Mouse (Mus musculus) gastrocnemius, postnatal 4 days (tissue): ENCODE measurements around the gene Chrm3. TPM values are rescaled to one million over a fixed set of nuclear protein-coding genes. Genes with fewer than 3 reads are reported as not detected.
A peak's percentile ranks its signal among the peaks of the same experiment; 100 is the strongest.

Experiments used
- DNase-seq, 2 experiments: peaks; one replicate each; pipeline ENCODE4 v3.0.0; 2021 to 2022; ENCODE audit warnings: low spot score in 2 of 2, mixed read lengths in 2 of 2
- total RNA-seq, 2 experiments: library from RNA; stranded (reverse); gene quantifications; 2 replicates each; pipeline ENCODE4 v1.2.3; 2021

Chrm3 gene
- total RNA-seq, 2 experiments from 2014 or later, result 1.5 to 1.6 TPM

DNA sequence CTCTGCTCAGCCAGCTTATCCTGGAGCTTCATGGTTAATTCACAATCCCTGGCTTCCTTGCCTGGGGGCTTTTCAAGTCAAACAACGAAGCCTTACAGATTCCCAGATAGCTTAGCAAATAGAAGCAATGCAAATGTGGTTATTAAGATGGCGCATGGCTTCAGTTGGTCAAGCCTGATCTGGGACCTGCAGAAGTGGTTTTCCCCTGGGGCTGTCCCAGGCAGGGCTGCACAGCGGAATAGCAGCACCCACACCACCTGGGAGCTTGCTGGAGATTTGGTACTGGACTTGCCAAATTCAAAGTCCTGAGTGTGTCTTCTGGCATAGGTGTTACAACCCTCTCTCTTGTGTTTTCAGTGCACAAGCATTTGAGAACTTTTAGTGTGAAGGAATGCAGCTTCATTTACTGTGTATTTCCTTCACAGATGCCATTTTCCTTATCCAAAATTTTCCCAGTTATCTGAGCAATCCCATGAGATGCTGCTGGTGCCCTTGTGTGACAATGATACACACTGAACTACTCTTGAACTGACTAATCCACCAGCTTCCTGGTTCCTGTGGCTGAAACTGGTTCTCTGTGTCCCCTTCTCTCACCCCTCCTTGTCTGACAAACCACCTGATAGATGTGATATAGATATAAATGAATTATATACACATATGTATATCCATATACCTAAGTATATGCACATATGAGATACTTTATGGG lies 461.8 kb downstream of the Chrm3 start:
- no peak for DNase-seq

DNA sequence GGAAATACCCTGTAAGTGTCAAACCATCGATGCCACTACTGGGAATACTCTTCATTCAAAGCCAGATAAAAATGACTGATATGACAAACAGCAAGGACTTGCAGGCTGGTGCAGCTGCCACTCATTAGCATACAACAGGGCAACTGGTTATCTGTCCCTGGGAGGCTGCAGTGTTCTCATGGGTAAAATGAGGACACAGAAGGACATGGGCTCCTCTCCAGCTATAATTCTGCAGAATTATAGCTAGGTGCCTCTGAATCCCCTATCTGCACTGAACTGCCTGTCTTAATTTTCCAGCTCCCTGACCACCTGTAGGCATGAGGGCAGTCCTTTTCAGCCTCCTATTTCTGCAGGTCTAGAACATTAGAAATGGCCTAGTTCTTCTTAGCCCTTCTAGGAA lies 463.4 kb downstream of the Chrm3 start:
- DNase-seq, result no peak

DNA sequence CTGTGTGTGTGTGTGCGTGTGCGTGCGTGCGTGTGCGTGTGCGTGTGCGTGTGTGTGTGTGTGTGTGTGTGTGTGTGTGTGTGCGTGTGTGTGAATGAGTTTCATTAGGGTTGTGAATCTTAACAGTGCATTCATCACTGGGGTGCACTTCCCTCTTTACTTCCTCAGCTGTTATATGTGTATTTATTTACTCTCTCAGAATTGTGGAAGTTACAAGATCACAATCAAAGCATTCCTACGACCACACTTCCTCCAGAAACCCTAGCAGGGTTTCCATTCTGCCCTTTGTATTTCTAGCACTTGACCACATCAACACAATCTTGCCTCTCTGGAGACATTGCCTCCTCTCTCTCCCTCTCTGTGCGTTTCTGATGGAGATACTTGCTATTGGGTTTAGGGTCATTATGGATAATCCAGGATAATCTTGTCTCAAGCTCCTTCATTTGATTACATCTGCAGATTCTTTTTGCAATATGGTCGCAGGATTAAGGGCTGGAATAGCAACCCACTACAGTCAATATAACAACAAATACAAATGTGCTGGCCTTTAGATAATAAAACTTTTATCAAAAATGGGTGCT lies 465.5 kb downstream of the Chrm3 start:
- no peak for DNase-seq

DNA sequence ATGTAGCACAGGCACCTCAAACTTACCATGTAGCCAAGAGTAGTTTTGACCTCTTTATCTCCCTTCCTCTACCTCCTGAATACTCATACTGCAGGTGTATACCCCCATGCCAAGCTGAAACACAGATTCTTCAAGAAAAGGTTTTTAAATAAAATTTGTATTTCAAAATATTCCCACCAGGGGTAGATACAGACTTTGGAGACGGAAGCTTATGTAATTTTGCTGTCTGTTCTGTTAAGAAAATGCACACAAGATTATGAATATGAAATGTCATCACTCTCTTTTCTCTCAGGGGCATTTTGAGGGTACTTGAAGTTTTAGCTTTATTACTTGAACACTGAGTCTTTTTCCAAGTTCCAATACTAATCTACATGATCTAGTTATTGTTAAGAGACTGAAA lies 469.6 kb downstream of the Chrm3 start:
- DNase-seq, result no peak

DNA sequence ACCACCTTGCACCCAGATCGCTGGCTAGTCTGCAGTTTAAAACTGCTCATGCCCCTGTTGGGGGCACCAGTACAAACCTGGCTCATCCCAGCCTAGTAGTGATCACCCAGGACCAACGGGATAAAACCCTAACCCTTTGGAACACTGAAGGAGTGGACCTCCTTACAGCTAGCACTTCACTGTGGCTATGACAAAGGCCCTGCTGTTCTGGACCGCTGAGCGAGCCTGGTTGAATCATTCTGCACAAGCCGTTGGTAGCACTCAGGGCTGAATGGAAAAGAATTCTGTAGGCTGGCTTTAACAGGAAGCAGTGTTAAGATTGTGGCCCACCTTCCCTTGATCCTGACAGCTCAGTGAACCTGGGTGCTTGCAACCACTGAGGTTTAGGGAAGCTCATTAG lies 470.2 kb downstream of the Chrm3 start:
- DNase-seq, result no peak

DNA sequence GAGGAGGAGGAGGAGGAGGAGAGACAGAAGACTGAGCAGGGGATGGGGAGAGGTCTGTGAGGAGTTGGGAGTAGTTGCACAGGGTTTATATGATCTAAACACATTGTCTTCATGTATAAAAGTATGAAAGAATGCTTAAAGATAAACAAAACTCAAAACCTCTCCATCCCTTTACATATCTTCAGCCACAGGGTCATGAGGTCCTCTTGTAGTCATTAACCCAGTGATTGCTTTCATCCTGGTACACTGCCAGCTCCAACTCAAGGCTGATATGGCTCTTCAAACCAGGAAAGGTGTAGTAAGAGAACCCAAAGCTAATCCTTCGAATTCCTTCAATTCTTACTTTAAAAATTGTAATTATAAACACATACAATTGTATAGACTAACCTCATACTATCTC lies 470.7 kb downstream of the Chrm3 start:
- no peak for DNase-seq

DNA sequence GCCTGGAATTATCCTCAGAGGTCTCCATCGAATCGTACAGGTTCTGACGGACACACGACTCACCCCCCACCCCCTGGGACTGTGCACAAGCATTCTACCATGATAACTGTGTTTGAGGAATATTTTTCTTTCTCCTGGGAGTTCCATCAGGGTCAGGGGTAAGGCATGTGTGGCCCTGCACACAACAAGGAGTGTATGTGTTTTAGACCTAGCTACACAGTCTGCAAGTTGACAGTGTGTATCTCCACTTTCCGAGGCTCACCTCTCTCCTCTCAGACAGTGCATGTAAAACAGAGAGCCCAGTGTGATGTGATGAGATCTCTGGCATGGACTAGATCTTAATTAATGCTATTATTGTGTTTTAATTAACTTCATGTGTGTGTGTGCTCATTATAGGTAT lies 472.4 kb downstream of the Chrm3 start:
- DNase-seq, result no peak

DNA sequence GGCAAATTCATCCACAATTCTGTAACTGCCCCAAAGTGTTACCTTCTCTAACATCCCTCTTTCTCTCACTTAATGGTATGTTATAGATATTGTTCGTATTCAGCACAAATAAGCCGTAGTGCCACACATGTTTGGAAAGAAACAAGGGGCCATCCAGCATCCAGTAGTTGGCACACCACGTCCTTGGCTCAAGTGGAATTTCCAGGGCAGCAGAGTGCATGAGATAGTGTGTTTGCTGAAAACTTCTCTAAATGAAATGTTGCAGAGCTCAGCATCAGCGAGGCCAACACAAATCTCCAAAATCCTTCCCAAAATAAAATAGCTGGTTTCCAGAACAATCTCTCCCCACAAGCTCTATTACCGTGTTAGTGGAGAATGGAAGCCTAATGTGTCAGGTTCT lies 473.4 kb downstream of the Chrm3 start:
- DNase-seq, result no peak

DNA sequence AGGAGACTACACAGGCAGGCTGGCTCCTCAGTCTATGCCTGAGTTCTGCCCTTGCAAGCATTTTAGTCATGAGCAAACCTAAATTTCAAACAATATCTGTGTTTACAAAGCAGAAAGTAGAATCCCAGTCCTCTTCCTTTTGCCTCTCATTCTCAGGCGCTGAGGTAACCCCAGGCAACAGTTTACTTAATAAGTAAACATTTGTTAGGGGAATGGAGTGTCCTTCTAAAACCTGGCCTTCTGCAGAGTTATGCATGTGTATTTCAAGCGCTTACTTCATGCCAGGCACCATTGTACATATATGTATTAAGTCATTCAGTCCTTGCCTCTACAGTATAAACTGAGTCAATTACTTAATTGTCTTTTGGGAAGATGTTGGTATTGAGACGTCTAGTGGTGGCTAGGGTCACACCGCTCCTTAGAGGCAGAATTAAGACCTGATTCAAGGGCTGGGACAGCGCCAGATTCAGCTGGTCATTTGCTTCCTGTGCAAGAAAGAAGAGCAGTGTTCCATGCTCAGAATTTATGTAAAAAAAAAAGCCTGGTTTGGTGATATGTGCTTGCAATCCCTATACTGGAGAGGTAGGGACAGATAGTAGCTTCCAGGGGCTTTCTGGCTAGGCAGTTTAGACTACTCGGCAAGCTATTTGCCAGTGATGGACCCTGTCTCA lies 474.0 kb downstream of the Chrm3 start:
- DNase-seq, result no peak

DNA sequence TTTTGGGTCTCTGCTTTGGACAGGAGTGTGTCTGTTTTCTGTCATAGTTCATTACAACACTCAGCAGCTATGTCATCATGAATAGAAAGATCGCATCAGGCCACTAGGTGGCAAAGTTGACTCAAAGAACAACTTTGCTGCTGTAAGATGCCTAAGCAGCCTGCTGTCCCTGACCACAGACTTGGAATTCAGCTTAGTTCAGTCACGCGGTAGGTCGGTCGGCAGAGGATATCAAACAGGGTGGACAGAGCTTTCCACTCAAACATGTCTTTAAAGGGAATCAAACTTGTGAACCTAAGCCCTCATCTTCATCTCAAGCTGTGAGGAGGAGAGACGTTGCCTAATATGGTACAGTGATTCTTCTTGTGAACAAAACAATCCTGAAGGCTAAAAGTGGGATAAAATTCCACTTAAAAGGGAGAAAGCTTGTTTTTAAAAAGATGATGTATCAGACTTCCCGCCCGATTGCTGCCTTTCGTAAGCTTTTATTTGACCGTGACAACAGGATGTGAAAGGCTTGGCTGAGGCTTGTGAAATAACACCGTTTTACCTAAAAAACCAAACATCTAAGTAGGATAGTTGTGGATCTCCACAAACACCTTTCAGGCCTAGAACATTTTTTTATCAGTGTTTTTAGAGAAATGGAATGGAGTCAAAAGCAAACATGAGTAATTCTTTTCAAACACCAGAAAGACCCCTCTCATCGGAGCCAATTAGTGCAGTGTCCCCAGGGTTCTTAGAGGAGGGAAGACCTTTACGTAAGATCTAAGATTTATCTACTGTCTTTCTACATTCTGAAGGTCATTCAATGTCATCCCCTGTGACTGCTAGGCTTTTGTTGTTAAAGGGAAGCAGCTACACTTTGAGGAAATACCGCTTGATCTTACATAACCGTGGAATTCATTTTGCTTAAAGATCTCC lies 478.0 kb downstream of the Chrm3 start:
- DNase-seq, result peak; percentile 31 to 61

DNA sequence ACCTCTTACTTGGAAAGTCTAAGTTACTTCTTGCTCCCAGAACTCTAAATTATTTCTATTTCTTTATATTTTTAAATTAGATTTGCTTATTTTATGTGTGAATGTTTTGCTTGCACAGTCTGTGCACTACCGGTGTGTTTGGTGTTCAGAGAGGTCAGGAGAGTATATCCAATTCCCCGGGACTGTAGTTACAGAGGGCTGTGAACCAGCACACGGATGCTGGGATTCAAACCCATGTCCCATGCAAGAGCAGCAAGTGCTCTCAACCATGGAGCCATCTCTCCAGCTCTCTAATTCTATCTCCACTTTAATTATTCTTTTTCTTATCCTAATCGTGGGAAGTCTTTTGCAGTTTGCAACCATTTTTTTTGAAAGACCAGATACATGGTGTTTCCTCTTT lies 478.7 kb downstream of the Chrm3 start:
- DNase-seq, result no peak

DNA sequence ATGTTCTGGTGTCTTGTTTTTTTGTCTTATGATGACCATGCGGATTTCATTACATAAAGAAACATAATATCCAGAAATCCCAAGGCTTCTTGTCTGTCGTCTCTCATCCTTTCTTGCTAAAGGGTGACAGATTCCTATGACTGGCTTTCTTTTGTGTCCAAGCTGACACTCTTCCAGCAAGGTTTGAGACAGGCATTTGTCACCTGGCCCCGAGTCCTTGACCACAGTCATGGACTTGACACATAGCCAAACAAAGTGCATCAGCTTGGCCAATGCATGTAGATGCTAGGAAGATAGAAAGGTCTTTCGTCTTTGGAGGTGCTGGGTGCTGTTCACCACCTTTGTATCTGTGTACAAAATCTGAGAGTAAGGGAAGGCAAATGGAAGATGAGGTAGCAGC lies 480.2 kb downstream of the Chrm3 start:
- DNase-seq, result no peak

DNA sequence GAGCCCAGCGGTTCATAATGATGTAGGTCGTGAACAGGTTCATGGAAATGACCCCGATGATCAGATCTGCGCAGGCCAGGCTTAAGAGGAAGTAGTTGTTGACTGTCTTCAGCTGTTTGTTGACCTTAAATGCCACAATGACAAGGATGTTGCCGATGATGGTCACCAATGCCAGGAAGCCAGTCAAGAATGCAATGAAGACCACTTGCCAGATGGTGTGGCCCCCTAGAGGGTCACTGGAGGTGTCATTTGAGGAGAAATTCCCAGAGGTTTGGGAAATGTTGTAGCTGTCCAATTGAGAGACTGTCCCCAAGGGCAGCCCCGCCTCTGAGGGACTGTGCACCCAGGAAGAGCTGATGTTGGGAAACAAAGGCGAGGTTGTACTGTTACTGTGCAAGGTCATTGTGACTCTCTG lies 482.0 kb downstream of the Chrm3 start:
- DNase-seq, result no peak

DNA sequence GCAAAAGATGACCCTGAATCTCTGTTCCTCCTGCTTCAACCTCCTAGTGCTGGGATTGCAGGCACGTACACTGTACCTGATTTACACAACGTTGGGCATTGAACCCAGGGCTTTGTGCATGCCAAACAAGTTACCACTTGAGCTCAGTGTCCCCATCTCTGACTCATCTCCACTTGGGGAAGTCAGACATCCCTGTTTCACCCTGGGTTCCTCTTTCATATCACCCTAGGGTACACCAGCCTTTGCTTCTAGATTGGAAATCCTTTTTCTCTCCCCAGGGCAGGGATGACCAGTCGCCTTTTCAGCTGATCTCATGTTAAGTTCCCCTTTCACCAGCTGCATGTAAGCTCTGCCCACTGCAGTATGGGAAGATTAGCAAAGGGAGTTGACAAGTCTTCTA lies 487.3 kb downstream of the Chrm3 start:
- DNase-seq, result no peak

DNA sequence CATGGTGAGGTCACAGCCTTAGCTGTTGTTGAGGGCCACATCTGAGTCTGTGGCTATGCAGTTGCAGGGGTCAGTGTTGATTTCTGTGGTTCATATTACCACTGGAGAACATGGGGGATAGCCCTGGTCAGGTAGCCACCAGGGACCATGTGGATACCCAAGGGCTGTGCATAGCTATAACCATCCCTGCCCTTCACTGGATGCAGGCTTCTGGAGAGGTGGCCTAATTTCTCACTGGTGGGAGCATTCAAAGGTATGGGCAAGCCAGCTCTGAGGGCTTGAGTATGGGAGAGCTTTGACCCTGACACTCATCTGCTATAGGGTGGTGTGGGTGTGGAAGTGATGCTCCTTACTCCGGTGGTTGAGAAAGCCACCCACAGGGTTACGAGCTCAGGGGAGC lies 494.5 kb downstream of the Chrm3 start:
- no peak for DNase-seq

DNA sequence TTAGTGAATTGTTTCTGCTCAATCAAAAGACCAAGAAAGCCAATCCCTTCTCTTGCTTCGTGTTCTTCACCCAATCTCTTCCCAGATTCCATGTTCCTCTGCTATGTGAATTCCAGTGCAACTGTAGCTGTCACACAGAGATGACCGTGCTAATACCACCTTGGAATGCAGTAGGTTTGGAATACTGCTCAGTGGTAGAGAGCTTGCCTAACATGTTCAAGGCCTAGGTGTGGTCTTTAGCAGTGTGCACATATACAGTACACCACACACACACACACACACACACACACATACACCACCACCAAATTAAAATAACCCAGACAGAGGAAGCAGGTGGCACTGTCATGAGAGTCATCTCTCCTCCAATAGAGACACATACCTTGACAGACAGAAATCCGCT lies 513.1 kb downstream of the Chrm3 start:
- no peak for DNase-seq

DNA sequence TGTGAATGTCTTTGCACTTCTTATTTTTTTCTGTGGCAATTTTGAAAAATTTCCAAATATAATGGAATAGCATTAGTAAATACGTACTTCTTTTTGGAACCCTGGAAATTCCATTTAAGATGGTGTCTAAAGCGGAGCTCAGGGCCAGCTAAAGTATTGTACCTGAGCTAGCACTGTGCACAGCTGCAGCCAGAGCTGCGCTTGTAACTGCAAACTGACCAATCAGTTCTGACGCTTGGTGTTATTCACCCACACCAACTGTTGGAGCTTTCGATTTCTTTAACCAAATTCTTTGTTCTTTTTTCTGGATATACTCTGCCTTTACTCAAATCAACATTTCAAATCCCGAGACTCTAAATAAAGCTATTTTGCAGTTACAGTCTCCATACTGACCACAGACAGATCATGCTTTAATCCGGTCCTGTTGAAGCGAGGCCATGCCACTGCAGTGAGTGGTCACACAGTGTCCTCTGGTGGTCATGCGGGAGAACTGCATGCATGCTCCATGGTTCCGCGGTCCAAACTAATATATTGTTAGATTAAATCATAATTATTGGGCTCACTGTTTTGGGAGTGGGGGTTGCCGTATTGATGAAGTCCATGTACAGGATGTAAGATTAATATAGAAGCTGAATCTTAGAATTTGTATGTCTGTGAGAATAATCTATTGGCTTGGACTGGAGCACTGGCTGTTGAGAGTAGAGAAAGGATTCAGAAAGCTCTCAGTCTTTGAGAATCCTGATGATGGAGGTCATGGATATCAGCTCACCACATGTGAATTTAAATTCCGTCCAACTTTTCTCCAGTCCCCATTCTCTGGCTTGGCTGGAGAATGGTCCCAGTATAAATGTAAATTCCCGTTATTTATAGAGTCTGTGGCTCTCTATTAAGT lies 513.9 kb downstream of the Chrm3 start:
- peak; percentile 28 to 37 for DNase-seq

DNA sequence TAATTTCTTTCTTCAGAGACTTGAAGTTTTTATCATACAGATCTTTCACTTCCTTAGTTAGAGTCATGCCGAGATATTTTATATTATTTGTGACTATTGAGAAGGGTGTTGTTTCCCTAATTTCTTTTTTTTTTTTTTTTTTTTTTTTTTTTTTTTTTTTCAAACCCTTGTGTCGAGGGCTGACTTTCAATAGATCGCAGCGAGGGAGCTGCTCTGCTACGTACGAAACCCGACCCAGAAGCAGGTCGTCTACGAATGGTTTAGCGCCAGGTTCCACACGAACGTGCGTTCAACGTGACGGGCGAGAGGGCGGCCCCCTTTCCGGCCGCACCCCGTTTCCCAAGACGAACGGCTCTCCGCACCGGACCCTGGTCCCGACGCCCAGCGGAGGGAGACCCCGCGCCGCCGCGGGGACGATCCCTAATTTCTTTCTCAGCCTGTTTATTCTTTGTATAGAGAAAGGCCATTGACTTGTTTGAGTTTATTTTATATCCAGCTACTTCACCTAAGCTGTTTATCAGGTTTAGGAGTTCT lies 526.4 kb downstream of the Chrm3 start:
- DNase-seq, result peak; percentile 68 to 75

DNA sequence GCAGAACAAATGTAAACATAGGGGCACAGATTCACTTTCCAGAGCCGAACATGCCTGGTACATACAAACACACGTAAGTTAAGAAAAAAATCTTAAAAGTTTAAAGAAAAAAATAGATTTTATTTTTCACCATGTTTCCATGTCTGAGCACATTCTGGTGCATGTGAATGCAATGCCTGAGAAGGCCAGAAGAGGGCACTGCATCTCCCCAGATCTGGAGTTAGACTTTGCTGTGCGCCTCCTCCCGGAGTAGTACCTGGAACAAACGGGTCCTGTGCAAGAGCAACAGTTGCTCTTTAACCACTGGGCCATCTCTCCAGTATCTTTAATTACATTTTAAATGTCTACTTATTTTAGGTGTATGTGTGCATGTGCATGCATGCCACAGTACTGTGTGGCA lies 534.4 kb downstream of the Chrm3 start:
- DNase-seq, result no peak
